Mouse (Mus musculus): ENCODE measurements around the gene Cir1.

DNA sequence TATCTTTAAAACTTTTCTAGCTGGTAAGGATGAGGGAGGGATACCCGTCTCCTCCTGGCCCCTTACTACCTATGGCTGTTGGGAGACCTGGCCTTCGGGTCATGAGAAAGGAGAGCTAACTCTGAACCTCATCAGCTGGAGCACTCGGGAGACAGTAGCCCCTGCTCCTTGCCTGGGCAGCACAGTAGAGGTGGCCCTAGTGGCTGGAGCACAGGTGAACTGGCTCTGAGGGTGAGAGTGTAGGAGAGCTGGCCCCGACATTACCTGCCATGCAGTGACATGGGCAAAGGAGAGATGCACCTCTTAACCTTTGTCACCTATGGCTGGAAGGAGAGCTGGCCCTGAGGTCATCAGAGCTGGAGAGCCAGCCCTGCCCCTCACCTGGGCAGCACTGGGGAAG lies 71.2 kb downstream of the Cir1 start:
- TF ChIP-seq USF1 (IDR thresholded peaks at IDR 0.05; ENCODE audit: low read depth, low read length) (no peak), CTCF (conservative IDR thresholded peaks at IDR 0.05 in 1 of 2, IDR thresholded peaks at IDR 0.05 in 1 of 2; ENCODE audit: low read depth in 2 of 2, low read length in 2 of 2) (no peak), ELF1 (IDR thresholded peaks at IDR 0.05; ENCODE audit: low read depth, low read length) (no peak), POLR2A (IDR thresholded peaks at IDR 0.05; ENCODE audit: low read depth, low read length) (no peak)

Measured in CH12.LX (cell line).